Mouse (Mus musculus) liver, embryonic 11.5 days (tissue): ENCODE data around the gene Cd3g. TPM values are rescaled to one million over a fixed set of nuclear protein-coding genes. Genes with fewer than 3 reads are reported as not detected.

Experiments used
- ATAC-seq: fragments of 200-750 bp; cut with Nextera tagmentation; replicated peaks from 2 replicates; pipeline ENCODE4 v1.8.0; 2017; ENCODE audit warnings: moderate number of reproducible peaks, mild to moderate bottlenecking, moderate TSS enrichment, moderate library complexity; ENCODE audit not compliant: low FRiP score
- DNase-seq: peaks from one replicate; pipeline ENCODE4 v3.0.0-alpha.2; 2017; ENCODE audit warnings: low spot score
- H3K27ac ChIP-seq: fragments of 300-500 bp; sonication (generic); 2 replicates; pipeline ENCODE4 v1.5.1; 2014; ENCODE audit warnings: mild to moderate bottlenecking, low read depth, low read length, control low read depth
- H3K27me3 ChIP-seq: fragments of 300-500 bp; sonication (generic); replicated peaks from 2 replicates; pipeline ENCODE4 v1.6.1; 2014; ENCODE audit warnings: low read length, mixed read lengths; ENCODE audit not compliant: control insufficient read depth, insufficient read depth
- H3K36me3 ChIP-seq: fragments of 300-500 bp; sonication (generic); 2 replicates; pipeline ENCODE4 v1.6.1; 2014; ENCODE audit warnings: mild to moderate bottlenecking, low read length, moderate library complexity, mixed read lengths; ENCODE audit not compliant: control insufficient read depth, insufficient read depth
- H3K4me1 ChIP-seq: fragments of 300-500 bp; sonication (generic); replicated peaks from 2 replicates; pipeline ENCODE4 v1.6.1; 2014; ENCODE audit warnings: low read length, mixed read lengths; ENCODE audit not compliant: control insufficient read depth, insufficient read depth
- H3K4me2 ChIP-seq: fragments of 300-500 bp; sonication (generic); 2 replicates; pipeline ENCODE4 v1.6.1; 2014; ENCODE audit warnings: mild to moderate bottlenecking, control low read depth, moderate library complexity
- H3K4me3 ChIP-seq: fragments of 300-500 bp; sonication (generic); 2 replicates; pipeline ENCODE4 v1.5.1; 2014; ENCODE audit warnings: low read depth, low read length, control low read depth
- H3K9ac ChIP-seq: fragments of 300-500 bp; sonication (generic); 2 replicates; pipeline ENCODE4 v1.6.1; 2014; ENCODE audit warnings: low read depth, low read length, control low read depth
- H3K9me3 ChIP-seq: fragments of 300-500 bp; sonication (generic); 2 replicates; pipeline ENCODE4 v1.6.1; 2016; ENCODE audit warnings: low read length, inconsistent platforms, mixed read lengths; ENCODE audit not compliant: control insufficient read depth
- WGBS: fragments of 180-500 bp; shearing (Covaris S2); extraction: QIAGEN DNeasy Blood & Tissue Kit; methylation state at CpG from one replicate; pipeline ENCODE4 v1.1.7; 2014; 5-methylcytosine and 5-hydroxymethylcytosine counted together
- polyA plus RNA-seq: library from polyadenylated mRNA; unstranded; fragments of >200 nt; fragmentation: Nextera tagmentation; extraction: Ambion mirVana; gene quantifications from 2 replicates; pipeline ENCODE4 v1.2.1, GENCODE M21; 2014

Gene Cd3g
- polyA plus RNA-seq, 1 experiment from 2014 or later: 0.55 TPM

DNA sequence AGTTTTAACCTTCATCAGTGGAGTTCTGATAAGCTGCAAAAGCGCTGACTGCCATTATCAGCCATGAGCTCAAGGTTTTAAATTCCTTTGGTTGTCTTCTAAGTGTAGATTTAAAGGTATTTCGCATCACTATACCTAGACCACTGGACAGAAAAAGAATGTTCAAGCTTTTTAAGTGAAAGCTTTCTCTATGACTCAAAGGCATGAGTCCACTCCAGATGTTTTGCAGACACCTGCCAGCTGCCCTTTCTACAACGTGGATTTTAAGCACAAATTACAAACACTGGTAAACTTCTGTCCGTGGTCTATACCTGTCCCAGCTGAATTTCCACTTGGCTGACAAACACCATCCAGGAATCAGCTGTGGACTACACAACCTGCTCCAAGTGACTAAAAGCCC lies 14.7 kb upstream of the Cd3g start:
- no peak overlapping the region for H3K27ac ChIP-seq
- H3K36me3 ChIP-seq: no peaks in the 10 kb centered on the region
- no peaks in the 10 kb centered on the region for H3K9me3 ChIP-seq
- H3K9ac ChIP-seq: no peak overlapping the region
- H3K4me3 ChIP-seq: no peak overlapping the region
- no peak for DNase-seq
- H3K4me2 ChIP-seq: no peak overlapping the region
- 68% methylated on average over 4 of the region's 4 CpGs for WGBS
- H3K4me1 ChIP-seq: no peaks in the 10 kb centered on the region
- no peaks in the 10 kb centered on the region for H3K27me3 ChIP-seq
- no peak for ATAC-seq

DNA sequence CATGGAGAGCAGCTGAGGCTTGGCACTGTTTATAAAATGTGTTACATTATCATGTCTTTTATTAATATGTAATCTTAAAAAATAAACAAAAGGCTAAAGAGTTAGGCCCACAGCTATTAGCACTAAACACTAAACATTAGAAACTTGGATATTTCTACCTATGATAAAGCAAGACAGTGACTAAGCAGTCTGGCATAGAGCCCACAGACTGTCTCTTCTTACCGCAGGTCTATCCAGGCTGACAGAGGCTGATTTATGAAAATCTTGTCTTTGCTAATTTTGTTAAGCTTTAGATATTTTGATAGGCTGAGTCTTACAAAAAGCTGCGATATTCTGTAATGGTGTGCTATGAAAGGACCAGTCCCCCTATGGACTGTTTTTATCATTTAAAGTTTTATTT lies 13.0 kb upstream of the Cd3g start:
- H3K9me3 ChIP-seq: no peaks in the 10 kb centered on the region
- no peak overlapping the region for H3K4me3 ChIP-seq
- DNase-seq (no peak), ATAC-seq (no peak)
- no peaks in the 10 kb centered on the region for H3K36me3 ChIP-seq
- H3K27me3 ChIP-seq: no peaks in the 10 kb centered on the region
- 80% methylated on average over 2 of the region's 2 CpGs for WGBS
- no peak overlapping the region for H3K27ac ChIP-seq
- no peak overlapping the region for H3K4me2 ChIP-seq
- H3K9ac ChIP-seq: no peak overlapping the region
- no peaks in the 10 kb centered on the region for H3K4me1 ChIP-seq

DNA sequence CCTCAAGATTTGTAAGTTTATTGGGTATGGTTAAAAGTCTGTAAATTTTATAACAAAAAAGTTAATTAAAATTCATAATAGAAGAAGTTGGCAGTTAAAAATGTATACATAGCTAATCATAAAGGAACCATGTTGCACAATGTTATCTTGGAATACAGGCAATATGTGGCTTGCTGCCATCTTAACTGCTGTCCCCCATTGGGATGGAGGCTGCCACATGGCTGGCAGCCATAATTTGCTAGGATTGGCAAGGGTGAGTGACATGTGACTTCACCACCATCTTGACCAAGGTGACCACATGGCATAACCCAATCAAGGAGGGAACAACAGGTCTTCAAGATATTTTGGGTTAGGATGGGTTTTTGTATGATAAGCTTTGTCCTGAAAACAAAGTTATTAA lies 12.0 kb upstream of the Cd3g start:
- no peak for DNase-seq
- no peaks in the 10 kb centered on the region for H3K27me3 ChIP-seq
- no peak overlapping the region for H3K27ac ChIP-seq
- no peak for ATAC-seq
- no peaks in the 10 kb centered on the region for H3K36me3 ChIP-seq
- H3K4me2 ChIP-seq: no peak overlapping the region
- no peaks in the 10 kb centered on the region for H3K9me3 ChIP-seq
- no peaks in the 10 kb centered on the region for H3K4me1 ChIP-seq
- H3K9ac ChIP-seq: no peak overlapping the region
- H3K4me3 ChIP-seq: no peak overlapping the region

DNA sequence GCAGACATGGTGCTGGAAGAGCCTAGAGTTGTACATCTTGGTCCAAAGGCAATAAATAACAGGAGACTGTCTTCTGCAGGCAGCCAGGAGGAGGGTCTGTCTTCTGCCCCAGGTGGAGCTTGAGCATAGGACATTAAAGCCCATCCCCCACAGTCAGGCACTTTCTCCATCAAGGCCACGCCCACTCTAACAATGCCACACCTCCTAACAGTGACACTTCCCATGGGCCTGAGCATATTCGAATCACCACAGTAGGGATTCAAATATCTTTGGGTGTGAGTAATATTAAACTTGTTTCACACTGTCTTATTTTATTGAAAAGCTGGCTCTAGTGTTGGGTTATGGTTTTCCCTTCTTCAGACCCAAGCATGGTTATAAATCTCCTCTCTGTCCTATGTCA lies 11.6 kb upstream of the Cd3g start:
- H3K27me3 ChIP-seq: no peaks in the 10 kb centered on the region
- H3K9me3 ChIP-seq: no peaks in the 10 kb centered on the region
- H3K36me3 ChIP-seq: no peaks in the 10 kb centered on the region
- H3K4me3 ChIP-seq: no peak overlapping the region
- no peaks in the 10 kb centered on the region; the same call in 1 of the 2 replicates for H3K4me1 ChIP-seq
- no peak overlapping the region for H3K4me2 ChIP-seq
- H3K27ac ChIP-seq: no peak overlapping the region
- ATAC-seq (no peak), DNase-seq (no peak)
- 63% methylated on average over 2 of the region's 2 CpGs for WGBS
- H3K9ac ChIP-seq: no peak overlapping the region

DNA sequence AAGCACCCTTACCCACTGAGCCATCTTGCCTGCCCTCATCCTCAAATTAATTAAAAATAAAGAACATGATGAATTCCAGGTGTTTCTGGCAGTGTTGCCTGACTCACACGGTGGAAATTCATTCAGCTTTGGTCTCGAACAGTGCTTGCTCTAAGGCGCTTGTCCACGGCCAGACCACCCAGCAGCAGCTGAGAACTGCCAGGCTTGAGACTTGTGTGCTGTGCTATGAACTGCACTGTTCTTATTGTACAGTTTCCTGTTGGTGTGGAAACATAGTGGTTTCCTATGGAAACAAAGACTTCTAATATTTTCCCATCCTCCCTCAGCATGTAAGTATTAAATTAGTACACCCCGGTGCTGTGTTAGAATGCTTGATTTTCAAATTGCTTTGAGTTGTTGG lies 6.7 kb upstream of the Cd3g start:
- no peak for DNase-seq
- Histone ChIP-seq H3K9ac (no peak overlapping the region), H3K4me1 (no peaks in the 10 kb centered on the region; the same call in 1 of the 2 replicates), H3K9me3 (no peaks in the 10 kb centered on the region), H3K4me3 (no peak overlapping the region), H3K4me2 (no peak overlapping the region), H3K27ac (no peak overlapping the region), H3K36me3 (no peaks in the 10 kb centered on the region), H3K27me3 (no peaks in the 10 kb centered on the region)
- 63% methylated on average over 5 of the region's 5 CpGs for WGBS
- ATAC-seq: no peak

DNA sequence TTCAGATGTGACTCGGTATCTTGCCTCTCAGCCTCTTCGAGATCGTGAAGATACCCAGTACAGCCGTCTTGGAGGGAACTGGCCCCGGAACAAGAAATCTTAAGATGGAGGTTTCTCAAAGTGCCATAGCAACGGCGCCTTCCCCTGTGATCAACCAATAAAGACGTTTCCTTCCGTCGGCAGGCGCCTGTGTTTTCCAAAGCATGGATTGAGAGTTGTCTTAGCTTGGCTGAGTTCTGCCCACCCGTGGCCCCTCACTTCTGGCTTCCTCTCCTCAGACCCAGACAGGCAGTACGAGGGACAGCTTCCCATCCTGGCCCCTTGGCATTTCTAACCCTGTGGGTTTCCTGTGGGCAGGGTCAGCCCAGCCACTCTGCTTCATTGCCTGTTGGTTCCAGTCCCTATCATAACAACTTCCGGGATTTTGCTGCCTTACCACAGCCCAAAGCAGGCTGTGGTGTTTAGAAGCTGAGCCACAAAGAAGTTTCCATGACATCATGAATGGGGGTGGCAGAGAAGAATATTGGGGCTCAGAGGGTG lies 6.1 kb upstream of the Cd3g start:
- WGBS: 41% methylated on average over 14 of the region's 14 CpGs
- H3K9ac ChIP-seq: no peak overlapping the region
- DNase-seq (peak; percentile 51), ATAC-seq (peak; percentile 56)
- H3K9me3 ChIP-seq: no peaks in the 10 kb centered on the region
- H3K4me1 ChIP-seq: no peaks in the 10 kb centered on the region; the same call in 1 of the 2 replicates
- H3K4me2 ChIP-seq: peak overlapping the region; percentile 54
- 0 out of 2 replicates have a peak, but pooled peaks cover 3% of the 10 kb centered on the region for H3K27me3 ChIP-seq
- no peaks in the 10 kb centered on the region for H3K36me3 ChIP-seq
- peak overlapping the region; percentile 29 for H3K4me3 ChIP-seq
- H3K27ac ChIP-seq: no peak overlapping the region

DNA sequence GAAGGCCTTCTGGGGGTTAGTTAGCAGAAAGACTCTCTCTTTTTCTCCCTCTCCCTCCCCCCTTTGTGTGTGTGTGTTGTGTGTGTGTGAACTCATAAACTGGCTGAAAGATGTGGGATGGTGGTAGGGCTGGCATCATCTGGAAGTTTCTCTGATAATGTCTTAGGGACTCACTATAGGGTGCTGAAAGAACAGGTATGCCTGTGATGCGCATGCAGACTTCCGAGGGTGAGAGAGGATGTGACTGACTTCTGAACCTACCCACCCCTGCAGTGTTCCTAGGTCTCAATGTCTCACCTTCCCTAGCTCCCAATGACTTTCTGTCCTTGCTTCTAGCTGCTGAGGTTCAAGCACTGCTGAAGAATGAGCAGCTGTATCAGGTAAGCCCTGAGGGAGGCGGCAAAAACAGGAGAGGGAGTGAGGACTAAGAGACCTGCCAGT lies 5.5 kb upstream of the Cd3g start:
- Histone ChIP-seq H3K9me3 (no peaks in the 10 kb centered on the region), H3K27ac (no peak overlapping the region), H3K4me2 (peak overlapping the region; percentile 54), H3K4me3 (peak overlapping the region; percentile 29), H3K36me3 (no peaks in the 10 kb centered on the region), H3K4me1 (no peaks in the 10 kb centered on the region; the same call in 1 of the 2 replicates), H3K9ac (no peak overlapping the region), H3K27me3 (0 out of 2 replicates have a peak, but pooled peaks cover 3% of the 10 kb centered on the region)
- DNase-seq (no peak), ATAC-seq (no peak)
- WGBS: 62% methylated on average over 3 of the region's 3 CpGs

DNA sequence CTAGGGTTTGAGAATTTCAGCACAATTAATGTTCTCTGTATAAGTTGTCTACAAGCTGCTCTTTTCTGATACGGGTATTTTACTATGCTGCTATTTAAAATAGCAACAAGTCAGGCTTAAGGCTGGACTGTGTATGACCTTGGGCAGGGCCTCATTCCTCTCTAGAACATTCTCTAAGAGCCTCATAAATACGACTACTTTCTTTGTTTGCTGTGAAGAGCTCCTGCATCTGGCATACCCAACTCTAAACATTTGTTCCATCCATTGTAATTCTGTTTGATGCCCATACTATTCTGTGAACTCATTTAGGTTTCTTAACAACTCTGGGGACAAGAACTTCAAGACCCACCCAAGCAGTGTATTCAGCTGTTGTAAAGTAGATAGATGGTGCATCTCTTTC lies 2.8 kb upstream of the Cd3g start:
- Histone ChIP-seq H3K4me2 (no peak overlapping the region), H3K27me3 (0 out of 2 replicates have a peak, but pooled peaks cover 3% of the 10 kb centered on the region), H3K9ac (no peak overlapping the region), H3K4me1 (peaks cover 7% of the 10 kb centered on the region; the same call in 1 of the 2 replicates), H3K9me3 (no peaks in the 10 kb centered on the region), H3K27ac (no peak overlapping the region), H3K36me3 (no peaks in the 10 kb centered on the region), H3K4me3 (no peak overlapping the region)
- 70% methylated on average over 2 of the region's 2 CpGs for WGBS
- ATAC-seq (no peak), DNase-seq (no peak)

DNA sequence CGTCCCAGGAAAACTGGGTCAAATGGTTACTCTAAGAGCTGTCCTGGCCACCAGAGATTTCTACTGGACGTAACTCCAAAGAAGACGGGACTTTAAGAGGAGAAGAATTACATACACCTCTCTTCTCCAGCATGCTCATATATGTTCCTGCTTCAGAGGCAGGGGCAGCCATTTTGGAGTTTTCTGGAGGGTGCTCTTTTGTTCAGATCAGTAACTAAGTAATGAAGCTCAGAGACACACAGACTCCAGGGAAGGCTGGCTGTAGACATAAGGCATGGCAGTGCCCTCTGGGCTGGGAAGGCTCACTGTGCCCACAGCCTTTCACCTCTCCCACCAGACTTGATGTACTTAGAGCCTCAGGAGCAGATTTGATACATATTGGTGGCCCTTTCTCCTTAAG lies 2.3 kb upstream of the Cd3g start:
- no peak overlapping the region for H3K27ac ChIP-seq
- no peak overlapping the region for H3K4me3 ChIP-seq
- H3K4me2 ChIP-seq: no peak overlapping the region
- ATAC-seq: no peak
- no peak overlapping the region for H3K9ac ChIP-seq
- H3K36me3 ChIP-seq: no peaks in the 10 kb centered on the region
- no peak for DNase-seq
- no peaks in the 10 kb centered on the region for H3K9me3 ChIP-seq
- 0 out of 2 replicates have a peak, but pooled peaks cover 3% of the 10 kb centered on the region for H3K27me3 ChIP-seq
- H3K4me1 ChIP-seq: peaks cover 7% of the 10 kb centered on the region; the same call in 1 of the 2 replicates
- WGBS: 83% methylated on average over 3 of the region's 3 CpGs
